Mouse (Mus musculus) ES-E14 (cell line): ENCODE data around the gene Cep95.

Source experiments
- CHD2 ChIP-seq: IDR thresholded peaks from 2 replicates; pipeline ENCODE4 v1.6.1; 2014; ENCODE audit warnings: mild to moderate bottlenecking, low read depth, low read length, inconsistent platforms
- HCFC1 ChIP-seq: IDR thresholded peaks from 2 replicates; pipeline ENCODE4 v1.6.1; 2012; ENCODE audit warnings: low read length, inconsistent platforms, borderline replicate concordance; ENCODE audit not compliant: insufficient read depth
- MAFK ChIP-seq: IDR thresholded peaks from 2 replicates; pipeline ENCODE4 v1.6.1; 2014; ENCODE audit warnings: mild to moderate bottlenecking, low read depth, low read length, inconsistent platforms; ENCODE audit not compliant: insufficient read depth

DNA sequence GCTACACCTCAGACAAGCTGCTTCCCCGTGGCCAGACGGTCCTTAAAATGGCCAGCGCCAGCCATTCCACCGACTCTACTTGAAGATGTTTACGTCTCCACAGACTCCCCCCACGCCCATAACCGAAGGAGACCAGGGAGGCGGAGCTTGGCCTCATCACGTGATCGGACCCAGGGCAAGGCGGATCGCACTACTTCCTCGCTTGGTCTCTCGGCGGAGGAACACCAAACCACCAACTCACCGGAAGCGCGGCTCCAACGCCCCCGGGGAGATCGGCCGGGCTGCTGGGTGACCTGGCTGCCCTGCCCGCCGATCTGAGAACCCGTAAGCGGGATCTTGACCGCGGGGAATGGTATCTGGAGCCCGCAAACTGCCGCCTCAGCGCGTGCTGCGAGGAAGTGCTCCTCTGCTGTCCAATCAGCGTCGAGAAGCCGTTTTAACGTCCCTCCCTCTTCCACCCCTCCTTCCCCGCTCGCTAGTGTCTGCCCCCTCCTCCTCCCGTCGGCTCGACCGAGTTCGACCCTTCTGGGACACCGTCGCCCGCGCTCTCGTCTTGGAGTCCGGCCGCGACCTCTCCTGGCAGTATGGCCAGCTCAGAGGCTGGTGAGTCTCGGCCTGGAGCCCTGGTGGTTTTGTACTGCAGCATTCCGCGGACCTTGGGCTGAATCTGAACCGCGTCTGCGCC, at the start of gene Cep95, which contains the start of gene Ddx5:
- peak; percentile 70; the same call in 1 of the 2 replicates for TF ChIP-seq HCFC1
- TF ChIP-seq MAFK = peak; percentile 68
- no peak for TF ChIP-seq CHD2
